Mouse (Mus musculus): ENCODE results near the gene H2afj. TPM values are rescaled to one million over a fixed set of nuclear protein-coding genes. Genes with fewer than 3 reads are reported as not detected.

Gene H2afj
- polyA plus RNA-seq, 1 experiment: 76.9 TPM

GRCm38 (mm10) chr6:136807395-136808013 is 540 bp upstream of the H2afj start:
- no peak for DNase-seq (ENCODE audit: low read depth)
- no peak for TF ChIP-seq CTCF (IDR thresholded peaks at IDR 0.05; ENCODE audit: borderline replicate concordance, extremely low read depth, insufficient read depth, insufficient read length)
- no peak for TF ChIP-seq POLR2A (IDR thresholded peaks at IDR 0.05; ENCODE audit: borderline replicate concordance, extremely low read depth, insufficient read depth, insufficient read length, poor library complexity, severe bottlenecking)

DNA sequence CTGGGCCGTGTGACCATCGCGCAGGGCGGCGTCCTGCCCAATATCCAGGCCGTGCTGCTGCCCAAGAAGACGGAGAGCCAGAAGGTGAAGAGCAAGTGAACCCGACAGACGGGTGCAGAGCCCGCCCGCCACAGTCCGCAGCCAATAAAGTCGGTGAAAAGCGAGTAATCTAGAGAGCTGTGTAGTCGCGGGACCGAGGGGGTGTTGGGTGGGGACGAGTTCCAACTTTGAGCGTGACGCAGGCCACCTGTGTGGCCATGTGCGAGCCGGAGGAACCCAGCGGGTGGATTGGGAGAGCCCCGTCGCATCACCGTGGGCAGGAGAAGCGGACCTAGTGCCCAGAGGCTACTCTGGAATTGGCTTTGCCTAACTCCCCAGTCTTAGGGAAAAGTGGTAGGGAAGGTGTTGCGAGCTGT is 595 bp downstream of the H2afj start:
- no peak for TF ChIP-seq CTCF (IDR thresholded peaks at IDR 0.05; ENCODE audit: borderline replicate concordance, extremely low read depth, insufficient read depth, insufficient read length)
- TF ChIP-seq POLR2A (IDR thresholded peaks at IDR 0.05; ENCODE audit: borderline replicate concordance, extremely low read depth, insufficient read depth, insufficient read length, poor library complexity, severe bottlenecking): no peak
- DNase-seq (ENCODE audit: low read depth): peak; percentile 23

DNA sequence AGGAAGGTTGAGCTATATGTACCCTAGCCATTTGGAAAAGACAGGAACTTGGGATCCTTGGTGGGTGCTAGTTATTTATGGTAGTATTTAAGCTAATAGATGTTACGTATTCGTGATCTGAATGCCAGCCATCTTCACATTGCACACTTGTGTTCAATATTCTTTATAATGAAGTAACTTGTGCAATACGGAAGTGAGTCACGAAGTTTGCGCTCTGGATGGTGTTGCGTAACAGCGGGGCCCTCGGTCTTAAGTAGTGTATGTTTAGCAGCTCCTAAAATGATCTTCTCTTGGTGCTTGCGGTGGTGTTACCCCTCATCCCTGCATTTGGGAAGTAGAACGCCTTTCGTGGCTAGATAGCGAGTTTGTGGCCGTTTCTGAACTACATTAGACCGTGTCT is 1.0 kb downstream of the H2afj start:
- TF ChIP-seq POLR2A (IDR thresholded peaks at IDR 0.05; ENCODE audit: borderline replicate concordance, extremely low read depth, insufficient read depth, insufficient read length, poor library complexity, severe bottlenecking): no peak
- no peak for TF ChIP-seq CTCF (IDR thresholded peaks at IDR 0.05; ENCODE audit: borderline replicate concordance, extremely low read depth, insufficient read depth, insufficient read length)
- no peak for DNase-seq (ENCODE audit: low read depth)

DNA sequence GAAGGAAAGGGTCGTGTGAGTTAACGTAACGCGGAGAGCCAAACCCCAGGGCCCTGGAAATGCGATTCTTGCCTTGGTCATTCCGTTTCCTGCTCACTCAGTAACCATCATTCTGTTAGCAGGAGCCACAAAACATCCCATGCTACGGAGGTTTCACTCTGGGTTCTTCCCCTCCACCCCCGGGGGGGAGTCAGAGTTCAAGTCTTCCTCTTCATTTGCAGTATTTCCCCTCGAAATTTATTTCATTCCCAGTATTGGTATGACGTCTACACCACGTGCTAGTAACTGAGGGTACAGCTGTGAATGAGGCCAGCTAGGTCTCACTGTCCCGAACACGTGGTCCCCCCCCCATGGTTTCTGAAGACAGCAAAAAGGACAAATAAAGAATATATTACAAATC is 1.6 kb downstream of the H2afj start:
- TF ChIP-seq CTCF (IDR thresholded peaks at IDR 0.05; ENCODE audit: borderline replicate concordance, extremely low read depth, insufficient read depth, insufficient read length) (no peak), POLR2A (IDR thresholded peaks at IDR 0.05; ENCODE audit: borderline replicate concordance, extremely low read depth, insufficient read depth, insufficient read length, poor library complexity, severe bottlenecking) (no peak)
- no peak for DNase-seq (ENCODE audit: low read depth)

GRCm38 (mm10) chr6:136811196-136811595 is 3.2 kb downstream of the H2afj start:
- no peak for TF ChIP-seq POLR2A (IDR thresholded peaks at IDR 0.05; ENCODE audit: borderline replicate concordance, extremely low read depth, insufficient read depth, insufficient read length, poor library complexity, severe bottlenecking)
- TF ChIP-seq CTCF (IDR thresholded peaks at IDR 0.05; ENCODE audit: borderline replicate concordance, extremely low read depth, insufficient read depth, insufficient read length): no peak
- no peak for DNase-seq (ENCODE audit: low read depth)

DNA sequence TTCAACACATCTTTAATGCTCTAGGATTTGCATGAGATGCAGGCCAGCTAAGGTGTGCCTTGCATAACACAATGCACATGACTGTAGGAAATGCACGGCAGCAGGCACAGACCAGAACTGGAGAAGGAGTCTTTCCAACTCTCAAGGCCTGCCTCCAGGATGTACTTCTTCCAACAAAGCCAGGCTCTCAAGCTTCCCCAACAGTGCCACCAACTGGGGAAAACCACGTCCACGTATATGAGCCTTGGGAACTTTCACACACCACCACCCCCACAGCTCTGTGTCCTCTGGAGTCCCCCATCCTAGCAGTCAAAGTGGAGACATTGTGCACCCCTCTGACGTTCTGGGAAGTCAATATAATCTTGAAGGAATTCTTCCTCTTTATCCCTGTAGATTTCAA is 5.1 kb downstream of the H2afj start:
- no peak for TF ChIP-seq POLR2A (IDR thresholded peaks at IDR 0.05; ENCODE audit: borderline replicate concordance, extremely low read depth, insufficient read depth, insufficient read length, poor library complexity, severe bottlenecking)
- TF ChIP-seq CTCF (IDR thresholded peaks at IDR 0.05; ENCODE audit: borderline replicate concordance, extremely low read depth, insufficient read depth, insufficient read length): no peak
- peak; percentile 18 for DNase-seq (ENCODE audit: low read depth)

GRCm38 (mm10) chr6:136815381-136815780 is 7.3 kb downstream of the H2afj start:
- no peak for DNase-seq (ENCODE audit: low read depth)
- no peak for TF ChIP-seq POLR2A (IDR thresholded peaks at IDR 0.05; ENCODE audit: borderline replicate concordance, extremely low read depth, insufficient read depth, insufficient read length, poor library complexity, severe bottlenecking)
- TF ChIP-seq CTCF (IDR thresholded peaks at IDR 0.05; ENCODE audit: borderline replicate concordance, extremely low read depth, insufficient read depth, insufficient read length): no peak

GRCm38 (mm10) chr6:136816826-136817225 is 8.8 kb downstream of the H2afj start:
- TF ChIP-seq POLR2A (IDR thresholded peaks at IDR 0.05; ENCODE audit: borderline replicate concordance, extremely low read depth, insufficient read depth, insufficient read length, poor library complexity, severe bottlenecking) (no peak), CTCF (IDR thresholded peaks at IDR 0.05; ENCODE audit: borderline replicate concordance, extremely low read depth, insufficient read depth, insufficient read length) (no peak)
- no peak for DNase-seq (ENCODE audit: low read depth)

GRCm38 (mm10) chr6:136817549-136817948 is 9.5 kb downstream of the H2afj start:
- no peak for TF ChIP-seq POLR2A (IDR thresholded peaks at IDR 0.05; ENCODE audit: borderline replicate concordance, extremely low read depth, insufficient read depth, insufficient read length, poor library complexity, severe bottlenecking)
- no peak for TF ChIP-seq CTCF (IDR thresholded peaks at IDR 0.05; ENCODE audit: borderline replicate concordance, extremely low read depth, insufficient read depth, insufficient read length)
- DNase-seq (ENCODE audit: low read depth): peak; percentile 69

GRCm38 (mm10) chr6:136820381-136820780 is 12.3 kb downstream of the H2afj start:
- no peak for DNase-seq (ENCODE audit: low read depth)
- no peak for TF ChIP-seq POLR2A (IDR thresholded peaks at IDR 0.05; ENCODE audit: borderline replicate concordance, extremely low read depth, insufficient read depth, insufficient read length, poor library complexity, severe bottlenecking)
- no peak for TF ChIP-seq CTCF (IDR thresholded peaks at IDR 0.05; ENCODE audit: borderline replicate concordance, extremely low read depth, insufficient read depth, insufficient read length)

DNA sequence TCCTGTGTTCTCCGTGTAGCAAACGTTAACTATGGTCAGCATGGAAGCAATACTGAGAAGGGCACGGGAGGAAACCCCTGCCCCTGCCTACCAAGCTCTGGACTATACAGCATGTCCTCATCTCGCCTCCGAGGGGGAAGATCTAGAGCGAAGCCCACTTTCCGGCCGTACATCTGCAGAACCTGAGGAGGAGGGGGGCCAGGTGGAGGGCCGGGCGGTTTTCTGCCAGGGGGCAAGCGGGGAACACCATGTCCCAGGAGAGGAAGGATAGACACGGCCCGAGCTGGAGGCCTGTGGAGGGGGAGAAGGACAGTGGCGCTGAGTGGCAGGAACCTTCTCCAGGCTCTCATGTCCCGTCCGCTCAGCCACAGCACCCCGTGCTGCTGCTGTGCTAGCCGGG is 13.0 kb downstream of the H2afj start:
- no peak for DNase-seq (ENCODE audit: low read depth)
- TF ChIP-seq CTCF (IDR thresholded peaks at IDR 0.05; ENCODE audit: borderline replicate concordance, extremely low read depth, insufficient read depth, insufficient read length) (no peak), POLR2A (IDR thresholded peaks at IDR 0.05; ENCODE audit: borderline replicate concordance, extremely low read depth, insufficient read depth, insufficient read length, poor library complexity, severe bottlenecking) (no peak)

GRCm38 (mm10) chr6:136824987-136825386 is 16.9 kb downstream of the H2afj start:
- TF ChIP-seq POLR2A (IDR thresholded peaks at IDR 0.05; ENCODE audit: borderline replicate concordance, extremely low read depth, insufficient read depth, insufficient read length, poor library complexity, severe bottlenecking): no peak
- DNase-seq (ENCODE audit: low read depth): no peak

Data from brain, embryonic 14.5 days (tissue).